Mouse (Mus musculus) bone marrow, adult 2 months (tissue): ENCODE results near the gene Agap2.

Experiments used
- CTCF ChIP-seq: fragments of 200-500 bp; IDR thresholded peaks from 2 replicates; pipeline ENCODE4 v1.5.1; 2011; ENCODE audit warnings: low read length, control low read depth; ENCODE audit not compliant: control insufficient read depth, insufficient read depth
- POLR2A ChIP-seq: fragments of 200-500 bp; IDR thresholded peaks from 2 replicates; pipeline ENCODE4 v1.6.1; 2011; ENCODE audit warnings: low read depth, mild to moderate bottlenecking, control low read depth, low read length, borderline replicate concordance; ENCODE audit not compliant: control insufficient read depth

DNA sequence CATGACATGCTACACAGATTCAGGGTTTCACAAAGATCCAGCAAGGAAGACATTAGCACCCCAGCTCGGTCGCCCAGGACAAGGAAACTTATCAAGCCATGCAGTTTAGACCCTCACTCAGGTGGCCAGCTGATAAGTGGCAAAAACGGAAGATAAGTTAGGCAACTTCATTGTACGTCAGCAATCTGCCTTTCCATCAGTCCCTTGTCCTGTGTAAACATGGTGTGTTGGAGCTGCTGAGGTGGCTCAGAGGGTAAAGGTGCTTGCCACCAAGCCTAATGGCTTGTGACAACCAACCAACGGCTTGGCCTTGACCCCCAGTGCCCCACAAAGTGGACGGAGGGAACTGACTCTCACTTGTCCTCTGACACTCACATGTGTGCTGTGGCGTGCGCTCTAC is 25.3 kb downstream of the Agap2 start:
- TF ChIP-seq CTCF (no peak), POLR2A (no peak)
